7 mouse cellular contexts compared by ENCODE assay signal in the genomic region with DNA sequence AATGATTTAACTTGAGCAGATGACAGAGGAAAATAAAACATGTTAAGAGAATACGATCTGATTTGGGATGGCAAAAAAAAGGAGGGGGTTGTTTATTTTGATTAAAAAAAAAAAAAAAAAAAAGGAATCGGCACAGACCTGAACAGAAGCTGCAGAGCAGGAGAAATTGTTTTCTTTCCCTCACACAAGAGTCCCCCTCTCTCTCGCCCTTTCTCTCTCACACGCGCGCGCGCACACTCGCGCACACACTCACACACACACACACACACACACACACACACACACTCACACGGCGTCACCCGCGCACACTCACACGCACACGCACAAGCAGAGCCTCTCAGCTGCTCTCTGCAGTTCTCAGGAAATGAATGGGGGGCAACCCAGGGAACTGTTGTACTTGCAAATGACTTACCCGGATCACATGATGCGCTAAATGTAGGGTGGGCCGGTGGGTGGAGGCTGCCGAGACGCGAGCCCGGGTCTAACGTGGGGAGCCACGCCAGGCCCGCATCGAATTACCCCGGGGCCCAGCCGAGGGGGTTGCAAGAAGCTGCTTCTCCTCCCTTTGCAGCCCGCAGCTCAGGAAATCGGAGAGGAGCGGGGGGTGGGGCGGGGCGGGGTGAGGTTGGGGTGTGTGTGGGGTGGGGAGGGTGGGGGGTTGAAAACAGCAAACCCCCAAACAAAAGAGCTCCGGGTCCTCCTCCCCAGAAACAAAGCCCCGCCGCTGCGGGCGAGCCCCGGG. TPM values are rescaled to one million over a fixed set of nuclear protein-coding genes. Genes with fewer than 3 reads are reported as not detected.
DNase-seq lines count a peak whose midpoint lies in the region; ATAC-seq and TF ChIP-seq lines count a peak whose summit lies in the region.

A gene (minus strand): TSS at position 561 of the 742 bp plus-strand sequence.

- peak; percentile 89 for ATAC-seq in embryonic facial prominence, embryonic 12.5 days (ENCODE audit: insufficient number of reproducible peaks, insufficient read depth, low FRiP score, low TSS enrichment)
- ATAC-seq in limb, embryonic 13.5 days (ENCODE audit: low FRiP score, low read depth): peak; percentile 89
- ATAC-seq in midbrain, embryonic 15.5 days (replicated peaks): peak; percentile 88

- H3K4me2 ChIP-seq in embryonic facial prominence, embryonic 12.5 days (replicated peaks): peak within 1 kb of the TSS; percentile 83
- peak within 1 kb of the TSS; percentile 85 for H3K4me2 ChIP-seq in limb, embryonic 13.5 days (replicated peaks)
- H3K4me2 ChIP-seq in midbrain, embryonic 15.5 days: peak within 1 kb of the TSS; percentile 88

- no peak for TF ChIP-seq CTCF in spleen, adult 2 months (IDR thresholded peaks at IDR 0.05; ENCODE audit: extremely low read depth, insufficient read depth, insufficient read length, insufficient replicate concordance)

- no peaks in the 10 kb centered on the region for H3K36me3 ChIP-seq in embryonic facial prominence, embryonic 12.5 days
- H3K36me3 ChIP-seq in limb, embryonic 13.5 days: 0 out of 2 replicates have a peak, but pooled peaks cover 6% of the 10 kb centered on the region
- H3K36me3 ChIP-seq in midbrain, embryonic 15.5 days (replicated peaks): no peaks in the 10 kb centered on the region
- no peaks in the 10 kb centered on the region for H3K36me3 ChIP-seq in spleen, adult 2 months (ENCODE audit: control insufficient read depth, insufficient read depth, low read length)

- H3K4me1 ChIP-seq in embryonic facial prominence, embryonic 12.5 days: peaks cover 11% of the 10 kb centered on the region
- peaks cover 22% of the 10 kb centered on the region for H3K4me1 ChIP-seq in limb, embryonic 13.5 days
- H3K4me1 ChIP-seq in midbrain, embryonic 15.5 days: peaks cover 36% of the 10 kb centered on the region
- peaks cover 6% of the 10 kb centered on the region for H3K4me1 ChIP-seq in spleen, adult 2 months (ENCODE audit: control insufficient read depth, insufficient read depth, insufficient read length)

- TF ChIP-seq POLR2A in spleen, adult 2 months (IDR thresholded peaks at IDR 0.05; ENCODE audit: low read depth, low read length): no peak

- no peaks in the 10 kb centered on the region for H3K27me3 ChIP-seq in embryonic facial prominence, embryonic 12.5 days
- no peaks in the 10 kb centered on the region for H3K27me3 ChIP-seq in limb, embryonic 13.5 days
- H3K27me3 ChIP-seq in midbrain, embryonic 15.5 days (replicated peaks): no peaks in the 10 kb centered on the region
- peaks cover 20% of the 10 kb centered on the region for H3K27me3 ChIP-seq in spleen, adult 2 months (ENCODE audit: control insufficient read depth, insufficient read depth, low read length)

- peak within 1 kb of the TSS; percentile 95 for H3K27ac ChIP-seq in embryonic facial prominence, embryonic 12.5 days
- H3K27ac ChIP-seq in limb, embryonic 13.5 days: peak within 1 kb of the TSS; percentile 98
- H3K27ac ChIP-seq in midbrain, embryonic 15.5 days: peak within 1 kb of the TSS; percentile 98
- H3K27ac ChIP-seq in spleen, adult 2 months (ENCODE audit: insufficient read depth, low read length): peak within 1 kb of the TSS; percentile 57

- under 1% methylated on average over 25 of the region's 40 CpGs for WGBS in embryonic facial prominence, embryonic 12.5 days
- WGBS in limb, embryonic 13.5 days: under 1% methylated on average over 32 of the region's 40 CpGs
- WGBS in midbrain, embryonic 15.5 days: under 1% methylated on average over 39 of the region's 40 CpGs
- under 1% methylated on average over 37 of the region's 40 CpGs for whole genome bisulfite sequencing in spleen, adult 2 months

- H3K9ac ChIP-seq in embryonic facial prominence, embryonic 12.5 days: peak within 1 kb of the TSS; percentile 69
- peak within 1 kb of the TSS; percentile 81 for H3K9ac ChIP-seq in limb, embryonic 13.5 days
- peak within 1 kb of the TSS; percentile 76 for H3K9ac ChIP-seq in midbrain, embryonic 15.5 days

- peaks cover 7% of the 10 kb centered on the region; the same call in 1 of the 2 replicates for H3K9me3 ChIP-seq in embryonic facial prominence, embryonic 12.5 days
- peaks cover 7% of the 10 kb centered on the region; the same call in 1 of the 2 replicates for H3K9me3 ChIP-seq in limb, embryonic 13.5 days
- H3K9me3 ChIP-seq in midbrain, embryonic 15.5 days: no peaks in the 10 kb centered on the region

- H3K4me3 ChIP-seq in embryonic facial prominence, embryonic 12.5 days: peak within 1 kb of the TSS; percentile 65
- H3K4me3 ChIP-seq in limb, embryonic 13.5 days: peak within 1 kb of the TSS; percentile 69
- H3K4me3 ChIP-seq in midbrain, embryonic 15.5 days: peak within 1 kb of the TSS; percentile 56
- peak within 1 kb of the TSS; percentile 64 for H3K4me3 ChIP-seq in spleen, adult 2 months (ENCODE audit: extremely low read depth, insufficient read depth, insufficient read length)

- DNase-seq in adrenal gland, postnatal 14 days: peak; percentile 89
- DNase-seq in heart, adult 9 months (ENCODE audit: low spot score in 2 of 2): peak; percentile 84 to 87
- peak; percentile 91 for DNase-seq in kidney, adult 9 months
- peak; percentile 32 to 45 for DNase-seq in spleen, adult 2 months (ENCODE audit: low read depth in 1 of 2, low spot score in 2 of 2)

RNA-seq across cellular contexts. Expression of the gene that starts here (rescaled TPM):
- total RNA-seq in adrenal gland, postnatal 14 days (2021): 16.9 and 23.0 TPM in 2 replicates
- 33.8 and 36.3 TPM in 2 replicates for polyA plus RNA-seq in embryonic facial prominence, embryonic 12.5 days (2016; fragmentation: Nextera tagmentation; extraction: Ambion mirVana)
- polyA plus RNA-seq in limb, embryonic 13.5 days (2015; fragmentation: Nextera tagmentation; extraction: Ambion mirVana): 40.5 and 41.7 TPM in 2 replicates
- polyA plus RNA-seq in midbrain, embryonic 15.5 days (2015; fragmentation: Nextera tagmentation; extraction: Ambion mirVana): 59.9 and 61.3 TPM in 2 replicates
- 1.9 and 2.5 TPM in 2 replicates for polyA plus RNA-seq in spleen, adult 2 months (2012; rRNA removed)

Comparison
In these comparisons a context has a peak if more than half of its experiments do, and no peak if none do; other contexts are left out.
1. Peak in every context shown above with its lines: DNase-seq, ATAC-seq, H3K4me3 ChIP-seq and H3K27ac ChIP-seq.
2. DNase-seq: peak in every context shown above with its lines; median percentile 91 in kidney, adult 9 months; 89 in adrenal gland, postnatal 14 days; 86 in heart, adult 9 months; 38 in spleen, adult 2 months.